ENCODE assay signal across 9 mouse cellular contexts in the genomic region with DNA sequence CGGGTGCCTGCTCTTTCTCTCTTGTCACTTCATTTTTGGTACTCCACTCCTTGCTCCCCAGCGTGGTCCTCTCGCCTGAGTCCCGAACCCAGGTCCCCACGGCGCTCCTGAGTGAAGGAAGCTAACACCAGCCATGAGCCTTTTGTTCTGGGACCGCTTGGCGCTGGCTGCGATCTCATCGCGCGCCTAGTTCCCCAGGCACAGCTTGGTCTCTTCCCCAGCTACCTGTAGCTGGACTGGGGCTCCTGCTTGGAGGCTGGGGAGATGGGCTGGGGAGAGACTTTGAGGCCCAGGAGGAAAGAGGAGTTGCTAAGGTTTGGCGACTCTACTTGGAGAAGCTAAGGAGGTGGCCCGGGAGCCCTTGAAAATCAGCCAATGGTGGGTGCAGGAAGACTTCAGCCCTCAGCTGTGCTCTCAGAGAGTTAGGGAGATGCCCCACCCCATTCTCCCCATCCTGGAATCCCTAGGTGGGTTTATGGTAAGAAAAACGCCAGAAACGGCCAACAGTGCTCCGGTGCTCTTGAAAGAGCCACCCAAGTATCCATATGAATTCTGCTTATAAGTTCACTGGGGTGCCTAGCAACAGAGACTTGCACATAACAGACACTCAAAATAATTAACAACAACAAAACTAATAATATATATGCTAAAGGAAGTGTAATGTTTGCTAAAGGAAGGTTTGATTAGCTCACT. TPM values are rescaled to one million over a fixed set of nuclear protein-coding genes. Genes with fewer than 3 reads are reported as not detected.
A peak's percentile ranks its signal among the peaks of the same experiment; 100 is the strongest.
DNase-seq lines count a peak whose midpoint lies in the region; ATAC-seq lines count a peak whose summit lies in the region.
"Had no signal": no experiment of that assay in that cellular context is flagged by ENCODE, and none has a peak within 500 bp of the region (broad histone marks: within the 10 kb centered on the region; RNA-seq: fewer than 3 reads in every experiment).

No protein-coding gene starts in this region.

- H3K4me1 ChIP-seq in heart, embryonic 13.5 days = peaks cover 20% of the 10 kb centered on the region
- peaks cover 36% of the 10 kb centered on the region for H3K4me1 ChIP-seq in hindbrain, embryonic 14.5 days (replicated peaks; ENCODE audit: control insufficient read depth, insufficient read depth, low read length)
- H3K4me1 ChIP-seq in midbrain, embryonic 13.5 days (replicated peaks) = peaks cover 59% of the 10 kb centered on the region

- no peaks in the 10 kb centered on the region for H3K36me3 ChIP-seq in heart, embryonic 13.5 days
- H3K36me3 ChIP-seq in hindbrain, embryonic 14.5 days (replicated peaks; ENCODE audit: control insufficient read depth, insufficient read depth) = no peaks in the 10 kb centered on the region
- H3K36me3 ChIP-seq in midbrain, embryonic 13.5 days = no peaks in the 10 kb centered on the region

- H3K9me3 ChIP-seq in heart, embryonic 13.5 days = no peaks in the 10 kb centered on the region
- no peaks in the 10 kb centered on the region for H3K9me3 ChIP-seq in hindbrain, embryonic 14.5 days (ENCODE audit: control insufficient read depth, low read length)
- H3K9me3 ChIP-seq in midbrain, embryonic 13.5 days = no peaks in the 10 kb centered on the region

- WGBS in heart, embryonic 13.5 days = 13% methylated on average over 17 of the region's 17 CpGs
- 5% methylated on average over 17 of the region's 17 CpGs for WGBS in hindbrain, embryonic 14.5 days
- WGBS in midbrain, embryonic 13.5 days = 6% methylated on average over 17 of the region's 17 CpGs

- DNase-seq in heart, postnatal 25 days (ENCODE audit: low spot score) = no peak
- peak; percentile 59 for DNase-seq in ZHBTc4 (ENCODE audit: low read depth, low spot score)
- no peak for DNase-seq in hindbrain, embryonic 14.5 days (ENCODE audit: low spot score)
- DNase-seq in frontal cortex, postnatal 25 days (ENCODE audit: low spot score in 2 of 2) = no peak
- no peak for DNase-seq in cerebellum, postnatal 10 days
- DNase-seq in layer of hippocampus, postnatal 14 days (ENCODE audit: low spot score in 2 of 2) = no peak

- no peak for ATAC-seq in heart, embryonic 13.5 days (ENCODE audit: extremely low read depth, insufficient number of reproducible peaks, low FRiP score, low TSS enrichment)
- no peak; the same call in 1 of the 2 replicates for ATAC-seq in hindbrain, embryonic 14.5 days (ENCODE audit: low FRiP score)
- peak; percentile 21 for ATAC-seq in midbrain, embryonic 13.5 days

- H3K9ac ChIP-seq in heart, embryonic 13.5 days = peak overlapping the region; percentile 77
- H3K9ac ChIP-seq in hindbrain, embryonic 14.5 days = peak overlapping the region; percentile 68
- peak overlapping the region; percentile 93 for H3K9ac ChIP-seq in midbrain, embryonic 13.5 days (replicated peaks)

- intact Hi-C loops in heart, postnatal 25 days (cut with DNase I) = no loop called here

- H3K4me2 ChIP-seq in heart, embryonic 13.5 days = peak overlapping the region; percentile 99
- H3K4me2 ChIP-seq in hindbrain, embryonic 14.5 days (replicated peaks) = peak overlapping the region; percentile 71
- peak overlapping the region; percentile 88 for H3K4me2 ChIP-seq in midbrain, embryonic 13.5 days (replicated peaks)

- peak overlapping the region; percentile 78 for H3K4me3 ChIP-seq in heart, embryonic 13.5 days
- H3K4me3 ChIP-seq in hindbrain, embryonic 14.5 days (replicated peaks; ENCODE audit: low read length) = peak overlapping the region; percentile 71
- peak overlapping the region; percentile 71 for H3K4me3 ChIP-seq in midbrain, embryonic 13.5 days (replicated peaks)

- H3K27ac ChIP-seq in heart, embryonic 13.5 days (replicated peaks) = no peak overlapping the region
- H3K27ac ChIP-seq in hindbrain, embryonic 14.5 days = peak overlapping the region; percentile 95
- H3K27ac ChIP-seq in midbrain, embryonic 13.5 days = peak overlapping the region; percentile 97

- H3K27me3 ChIP-seq in heart, embryonic 13.5 days (replicated peaks) = peaks cover 89% of the 10 kb centered on the region
- no peaks in the 10 kb centered on the region for H3K27me3 ChIP-seq in hindbrain, embryonic 14.5 days (ENCODE audit: control insufficient read depth, insufficient read depth, low read length)
- 0 out of 2 replicates have a peak, but pooled peaks cover 2% of the 10 kb centered on the region for H3K27me3 ChIP-seq in midbrain, embryonic 13.5 days

RNA-seq across cellular contexts. Expression of a gene that starts 2.8 kb away (rescaled TPM):
- 0.08 and 0.15 TPM in 2 replicates for polyA plus RNA-seq in heart, embryonic 13.5 days (2015; fragmentation: Nextera tagmentation; extraction: Ambion mirVana)
- total RNA-seq in heart, postnatal 25 days (2021) = not detected
- polyA plus RNA-seq in hindbrain, embryonic 14.5 days (2014; fragmentation: Nextera tagmentation; extraction: Ambion mirVana) = 39.7 and 48.1 TPM in 2 replicates
- polyA plus RNA-seq in midbrain, embryonic 13.5 days (2015; fragmentation: Nextera tagmentation; extraction: Ambion mirVana) = 51.8 and 53.9 TPM in 2 replicates
- 10 to 100 TPM; 27.8 to 28.5 TPM for total RNA-seq in layer of hippocampus, postnatal 14 days (2021)
- total RNA-seq: hematopoietic stem cell, adult 5-6 weeks had no signal

RNA-seq across cellular contexts. Expression of a gene that starts 52.6 kb away (rescaled TPM):
- polyA plus RNA-seq in heart, embryonic 13.5 days (2015; fragmentation: Nextera tagmentation; extraction: Ambion mirVana) = 10.9 and 11.0 TPM in 2 replicates
- 1 to 10 TPM; 5.3 to 6.9 TPM for total RNA-seq in heart, postnatal 25 days (2021)
- polyA plus RNA-seq in hindbrain, embryonic 14.5 days (2014; fragmentation: Nextera tagmentation; extraction: Ambion mirVana) = 29.3 and 29.9 TPM in 2 replicates
- polyA plus RNA-seq in midbrain, embryonic 13.5 days (2015; fragmentation: Nextera tagmentation; extraction: Ambion mirVana) = 29.9 and 31.9 TPM in 2 replicates
- total RNA-seq in layer of hippocampus, postnatal 14 days (2021) = 10 to 100 TPM; 27.6 to 29.0 TPM

Comparison
In these comparisons a context has a peak if more than half of its experiments do, and no peak if none do; other contexts are left out.
1. RNA of a gene that starts 2.8 kb away (polyA plus RNA-seq): 51.8 to 53.9 TPM in midbrain, embryonic 13.5 days and 39.7 to 48.1 TPM in hindbrain, embryonic 14.5 days; 0.08 to 0.15 TPM in heart, embryonic 13.5 days; every median in the first group is over 10 times any median in the second.
2. Peak in every context shown above with its lines, with median percentiles within 50 percentile points of each other: H3K4me2 ChIP-seq, H3K4me3 ChIP-seq and H3K9ac ChIP-seq.